ENCODE assay signal across 8 mouse cellular contexts in genomic region chrX:151045850-151046249, GRCm38 (mm10). TPM values are rescaled to one million over a fixed set of nuclear protein-coding genes. Genes with fewer than 3 reads are reported as not detected.
DNase-seq lines count a peak whose midpoint lies in the region; ATAC-seq and TF ChIP-seq lines count a peak whose summit lies in the region.

TSS of gene Fgd1 (plus strand) at chrX:151046150.

- H3K4me2 ChIP-seq in neural tube, embryonic 14.5 days (ENCODE audit: low read depth, low read length), result peak within 1 kb of the TSS; percentile 61

- no peaks in the 10 kb centered on the region for H3K9me3 ChIP-seq in neural tube, embryonic 14.5 days (ENCODE audit: control insufficient read depth, low read length)

- H3K4me1 ChIP-seq in spleen, adult 2 months (ENCODE audit: control insufficient read depth, insufficient read depth, insufficient read length), result no peaks in the 10 kb centered on the region; the same call in 1 of the 2 replicates
- peaks cover 12% of the 10 kb centered on the region for H3K4me1 ChIP-seq in neural tube, embryonic 14.5 days (ENCODE audit: control insufficient read depth, insufficient read depth, low read length)

- peak within 1 kb of the TSS; percentile 80 for H3K9ac ChIP-seq in neural tube, embryonic 14.5 days (replicated peaks; ENCODE audit: low read depth, low read length)

- H3K27me3 ChIP-seq in spleen, adult 2 months (ENCODE audit: control insufficient read depth, insufficient read depth, low read length), result peaks cover 5% of the 10 kb centered on the region; the same call in 1 of the 2 replicates
- no peaks in the 10 kb centered on the region; the same call in 1 of the 2 replicates for H3K27me3 ChIP-seq in neural tube, embryonic 14.5 days (ENCODE audit: control insufficient read depth, insufficient read depth, low read length)

- WGBS in spleen, adult 2 months, result 94% methylated on average over 8 of the region's 8 CpGs
- WGBS in neural tube, embryonic 14.5 days, result 94% methylated on average over 8 of the region's 8 CpGs

- no peak for TF ChIP-seq POLR2A in spleen, adult 2 months (IDR thresholded peaks at IDR 0.05; ENCODE audit: low read depth, low read length)

- peak within 1 kb of the TSS; percentile 49; the same call in 1 of the 2 replicates for H3K4me3 ChIP-seq in spleen, adult 2 months (ENCODE audit: extremely low read depth, insufficient read depth, insufficient read length)
- H3K4me3 ChIP-seq in neural tube, embryonic 14.5 days (ENCODE audit: low read depth, low read length), result peak within 1 kb of the TSS; percentile 61

- no peak for TF ChIP-seq CTCF in spleen, adult 2 months (IDR thresholded peaks at IDR 0.05; ENCODE audit: extremely low read depth, insufficient read depth, insufficient read length, insufficient replicate concordance)

- no peak within 1 kb of the TSS for H3K27ac ChIP-seq in spleen, adult 2 months (ENCODE audit: insufficient read depth, low read length)
- H3K27ac ChIP-seq in neural tube, embryonic 14.5 days (ENCODE audit: low read depth, low read length), result peak within 1 kb of the TSS; percentile 87

- H3K36me3 ChIP-seq in spleen, adult 2 months (ENCODE audit: control insufficient read depth, insufficient read depth, low read length), result no peaks in the 10 kb centered on the region
- H3K36me3 ChIP-seq in neural tube, embryonic 14.5 days (ENCODE audit: control insufficient read depth, insufficient read depth, low read length), result no peaks in the 10 kb centered on the region

- no peak for ATAC-seq in neural tube, embryonic 14.5 days (ENCODE audit: low read depth)

- no peak for DNase-seq in adrenal gland, adult 18-20 months (ENCODE audit: low spot score in 2 of 2)
- no peak for DNase-seq in adrenal gland, adult (ENCODE audit: inconsistent age in 2 of 2, low spot score in 1 of 2)
- no peak for DNase-seq in spleen, adult 2 months (ENCODE audit: low read depth in 1 of 2, low spot score in 2 of 2)
- no peak for DNase-seq in spleen, adult 12 weeks (ENCODE audit: low spot score)
- DNase-seq in left cerebral cortex, adult 8-10 months (ENCODE audit: low spot score in 2 of 2), result no peak
- no peak for DNase-seq in urinary bladder, postnatal 14 days (ENCODE audit: low spot score)
- no peak for DNase-seq in Muller cell, postnatal 12 days (ENCODE audit: inconsistent ontology term)

RNA-seq across cellular contexts. Expression of gene Fgd1, which starts in this region (rescaled TPM):
- 10 to 100 TPM; 11.9 to 15.7 TPM for total RNA-seq in adrenal gland, adult 18-20 months (2021)
- 2.4 TPM in 2 replicates for polyA plus RNA-seq in spleen, adult 2 months (2012; rRNA removed)
- total RNA-seq in left cerebral cortex, adult 8-10 months (2022), result 10 to 100 TPM; 15.6 to 18.7 (median 16.9) TPM
- polyA plus RNA-seq in neural tube, embryonic 14.5 days (2014; fragmentation: Nextera tagmentation; extraction: Ambion mirVana), result 15.9 and 16.3 TPM in 2 replicates
